Mouse (Mus musculus) heart, postnatal 0 days (tissue): ENCODE measurements around the gene Lin28a. TPM values are rescaled to one million over a fixed set of nuclear protein-coding genes. Genes with fewer than 3 reads are reported as not detected.
A peak's percentile ranks its signal among the peaks of the same experiment; 100 is the strongest.

ENCODE experiments used
- ATAC-seq: fragments of 200-750 bp; cut with Nextera tagmentation; 2 replicates; pipeline ENCODE4 v1.8.0; 2017; ENCODE audit warnings: low read depth, moderate number of reproducible peaks, moderate library complexity; ENCODE audit not compliant: insufficient read depth
- DNase-seq: peaks from one replicate; pipeline ENCODE4 v3.0.0-alpha.2; 2016; ENCODE audit warnings: low spot score
- H3K27ac ChIP-seq: fragments of 300-500 bp; sonication (generic); 2 replicates; pipeline ENCODE4 v1.5.1; 2014; ENCODE audit warnings: low read depth, mild to moderate bottlenecking
- H3K27me3 ChIP-seq: fragments of 300-500 bp; sonication (generic); 2 replicates; pipeline ENCODE4 v1.6.1; 2014; ENCODE audit warnings: low read length, mixed read lengths; ENCODE audit not compliant: control insufficient read depth, insufficient read depth
- H3K36me3 ChIP-seq: fragments of 300-500 bp; sonication (generic); replicated peaks from 2 replicates; pipeline ENCODE4 v1.6.1; 2014; ENCODE audit warnings: low read length, mixed read lengths; ENCODE audit not compliant: control insufficient read depth, insufficient read depth
- H3K4me1 ChIP-seq: fragments of 300-500 bp; sonication (generic); 2 replicates; pipeline ENCODE4 v1.6.1; 2014; ENCODE audit warnings: antibody characterized with exemption; ENCODE audit not compliant: control insufficient read depth, insufficient read depth
- H3K4me2 ChIP-seq: fragments of 300-500 bp; sonication (generic); 2 replicates; pipeline ENCODE4 v1.6.1; 2014; ENCODE audit warnings: low read depth, mild to moderate bottlenecking, low read length, moderate library complexity
- H3K4me3 ChIP-seq: fragments of 300-500 bp; sonication (generic); 2 replicates; pipeline ENCODE4 v1.5.1; 2014; ENCODE audit warnings: low read depth, low read length
- H3K9ac ChIP-seq: fragments of 300-500 bp; sonication (generic); replicated peaks from 2 replicates; pipeline ENCODE4 v1.6.1; 2014; ENCODE audit warnings: low read depth, low read length, mixed read lengths
- H3K9me3 ChIP-seq: fragments of 300-500 bp; sonication (generic); replicated peaks from 2 replicates; pipeline ENCODE4 v1.6.1; 2016; ENCODE audit warnings: low read length; ENCODE audit not compliant: control insufficient read depth
- CTCF ChIP-seq: IDR thresholded peaks from 2 replicates; pipeline ENCODE4 v1.5.1; 2016; ENCODE audit warnings: antibody characterized with exemption, control low read depth, low read depth
- EP300 ChIP-seq: IDR thresholded peaks from 2 replicates; pipeline ENCODE4 v1.6.1; 2016; ENCODE audit warnings: antibody characterized with exemption, low read depth
- WGBS: fragments of 180-500 bp; shearing (Covaris S2); extraction: QIAGEN DNeasy Blood & Tissue Kit; methylation state at CpG from one replicate; pipeline ENCODE4 v1.1.7; 2014; 5-methylcytosine and 5-hydroxymethylcytosine counted together
- polyA plus RNA-seq: library from polyadenylated mRNA; unstranded; fragments of >200 nt; fragmentation: Nextera tagmentation; extraction: Ambion mirVana; gene quantifications from 2 replicates; pipeline ENCODE4 v1.2.1, GENCODE M21; 2015
- total RNA-seq: library from RNA; depleted of rRNA; stranded (reverse); fragments of >200 nt; gene quantifications from 2 replicates; pipeline ENCODE4 v1.2.3, GENCODE M21; 2014; ENCODE audit warnings: low replicate concordance

The Lin28a gene
- total and polyA plus RNA-seq, 2 experiments from 2014 or later: 0.10 TPM; not detected in 1

GRCm38 (mm10) chr4:134002903-134003302 is 15.7 kb downstream of the Lin28a start:
- no peak for TF ChIP-seq EP300
- no peak for TF ChIP-seq CTCF
- DNase-seq (no peak), ATAC-seq (no peak)
- Histone ChIP-seq H3K27me3 (no peaks in the 10 kb centered on the region), H3K9me3 (no peaks in the 10 kb centered on the region), H3K4me1 (peaks cover 8% of the 10 kb centered on the region), H3K27ac (no peak overlapping the region), H3K4me2 (no peak overlapping the region), H3K4me3 (no peak overlapping the region), H3K9ac (no peak overlapping the region), H3K36me3 (0 out of 2 replicates have a peak, but pooled peaks cover 2% of the 10 kb centered on the region)
- 68% methylated on average over 5 of the region's 5 CpGs for WGBS

GRCm38 (mm10) chr4:134002246-134002645 is 16.4 kb downstream of the Lin28a start:
- Histone ChIP-seq H3K9ac (no peak overlapping the region), H3K4me2 (no peak overlapping the region), H3K27me3 (no peaks in the 10 kb centered on the region), H3K36me3 (peaks cover 4% of the 10 kb centered on the region; the same call in 1 of the 2 replicates), H3K4me1 (peaks cover 8% of the 10 kb centered on the region), H3K27ac (no peak overlapping the region), H3K4me3 (no peak overlapping the region), H3K9me3 (no peaks in the 10 kb centered on the region)
- no peak for TF ChIP-seq EP300
- no peak for TF ChIP-seq CTCF
- DNase-seq (no peak), ATAC-seq (no peak)
- WGBS: 67% methylated on average over 4 of the region's 4 CpGs

GRCm38 (mm10) chr4:134001710-134002109 is 16.9 kb downstream of the Lin28a start:
- 57% methylated on average over 10 of the region's 10 CpGs for WGBS
- no peak overlapping the region for H3K4me3 ChIP-seq

GRCm38 (mm10) chr4:134000466-134001438 is 17.9 kb downstream of the Lin28a start, which contains the start of gene Dhdds:
Gene Dhdds (minus strand): TSS chr4:134000918.
- peak within 1 kb of the TSS; percentile 68 for H3K9ac ChIP-seq
- peak within 1 kb of the TSS; percentile 90 for H3K4me2 ChIP-seq
- 1% methylated on average over 49 of the region's 49 CpGs for WGBS
- peak within 1 kb of the TSS; percentile 52 for H3K27ac ChIP-seq
- DNase-seq: peak; percentile 97
- no peaks in the 10 kb centered on the region for H3K9me3 ChIP-seq
- peaks cover 16% of the 10 kb centered on the region for H3K36me3 ChIP-seq
- TF ChIP-seq CTCF (no peak), EP300 (no peak)
- peaks cover 8% of the 10 kb centered on the region for H3K4me1 ChIP-seq
- no peaks in the 10 kb centered on the region for H3K27me3 ChIP-seq
- ATAC-seq: peak; percentile 99
- peak within 1 kb of the TSS; percentile 67 for H3K4me3 ChIP-seq

More at GRCm38 (mm10) chr4:134001710-134002109, 16.9 kb downstream of the Lin28a start:
- Histone ChIP-seq H3K36me3 (peaks cover 7% of the 10 kb centered on the region), H3K27me3 (no peaks in the 10 kb centered on the region), H3K9me3 (no peaks in the 10 kb centered on the region), H3K27ac (no peak overlapping the region), H3K9ac (no peak overlapping the region), H3K4me1 (peaks cover 8% of the 10 kb centered on the region), H3K4me2 (no peak overlapping the region)
- ATAC-seq (no peak), DNase-seq (no peak)
- TF ChIP-seq CTCF (no peak), EP300 (no peak)

GRCm38 (mm10) chr4:133994697-133995096 is 23.9 kb downstream of the Lin28a start:
- Histone ChIP-seq H3K4me1 (peaks cover 1% of the 10 kb centered on the region; the same call in 1 of the 2 replicates), H3K4me2 (no peak overlapping the region), H3K4me3 (no peak overlapping the region), H3K9me3 (no peaks in the 10 kb centered on the region), H3K27ac (no peak overlapping the region), H3K9ac (no peak overlapping the region), H3K36me3 (peaks cover 70% of the 10 kb centered on the region), H3K27me3 (no peaks in the 10 kb centered on the region)
- WGBS: 87% methylated on average over 8 of the region's 8 CpGs
- no peak for ATAC-seq
- DNase-seq: no peak
- TF ChIP-seq EP300: no peak
- no peak for TF ChIP-seq CTCF
